Mouse (Mus musculus): ENCODE measurements around the gene Cdrt4. TPM values are rescaled to one million over a fixed set of nuclear protein-coding genes. Genes with fewer than 3 reads are reported as not detected.

Gene Cdrt4
- polyA plus RNA-seq, 1 experiment: 0.12 TPM

DNA sequence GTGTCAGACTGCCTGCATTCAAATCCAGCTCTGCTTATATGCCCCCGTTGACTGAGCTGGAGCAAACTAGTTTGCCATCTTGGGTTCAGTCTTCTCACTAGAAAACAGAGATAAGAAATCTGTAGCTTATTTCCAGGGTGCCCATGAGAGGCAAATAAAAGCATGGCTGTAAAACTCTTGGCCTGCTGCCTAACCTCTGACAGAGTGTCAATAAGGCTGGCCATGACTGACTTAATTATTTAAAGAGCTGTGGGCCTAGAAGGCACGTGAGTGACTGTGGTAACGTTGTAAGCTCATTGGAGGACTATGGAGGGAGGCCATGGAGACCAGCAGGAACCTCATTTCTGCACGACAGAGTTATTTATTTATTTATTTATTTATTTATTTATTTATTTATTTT is 5.5 kb upstream of the Cdrt4 start:
- DNase-seq (ENCODE audit: low read depth): peak; percentile 26
- TF ChIP-seq CTCF (IDR thresholded peaks at IDR 0.05; ENCODE audit: borderline replicate concordance, extremely low read depth, insufficient read depth, insufficient read length): no peak
- TF ChIP-seq POLR2A (IDR thresholded peaks at IDR 0.05; ENCODE audit: borderline replicate concordance, extremely low read depth, insufficient read depth, insufficient read length, poor library complexity, severe bottlenecking): no peak

DNA sequence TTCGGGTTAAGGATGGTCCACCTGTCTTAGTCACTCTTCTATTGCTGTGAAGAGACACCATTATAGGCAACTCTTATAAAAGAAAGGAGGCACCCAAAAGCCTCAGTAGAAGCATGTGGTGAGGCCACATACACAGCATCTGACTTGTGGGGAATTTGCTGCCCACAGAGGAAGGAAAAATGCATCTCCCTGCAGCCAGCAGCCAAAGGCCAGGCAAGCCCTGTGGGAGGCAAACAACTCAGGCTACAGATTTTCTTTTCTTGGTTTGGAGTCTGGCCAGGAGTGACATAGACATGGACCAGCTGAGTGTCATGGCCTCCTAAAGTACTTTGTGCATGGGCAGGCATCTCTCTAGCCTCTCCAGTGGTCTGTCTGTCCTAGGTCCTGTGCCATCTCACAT is 1.4 kb upstream of the Cdrt4 start:
- TF ChIP-seq POLR2A (IDR thresholded peaks at IDR 0.05; ENCODE audit: borderline replicate concordance, extremely low read depth, insufficient read depth, insufficient read length, poor library complexity, severe bottlenecking) (no peak), CTCF (IDR thresholded peaks at IDR 0.05; ENCODE audit: borderline replicate concordance, extremely low read depth, insufficient read depth, insufficient read length) (no peak)
- DNase-seq (ENCODE audit: low read depth): no peak

DNA sequence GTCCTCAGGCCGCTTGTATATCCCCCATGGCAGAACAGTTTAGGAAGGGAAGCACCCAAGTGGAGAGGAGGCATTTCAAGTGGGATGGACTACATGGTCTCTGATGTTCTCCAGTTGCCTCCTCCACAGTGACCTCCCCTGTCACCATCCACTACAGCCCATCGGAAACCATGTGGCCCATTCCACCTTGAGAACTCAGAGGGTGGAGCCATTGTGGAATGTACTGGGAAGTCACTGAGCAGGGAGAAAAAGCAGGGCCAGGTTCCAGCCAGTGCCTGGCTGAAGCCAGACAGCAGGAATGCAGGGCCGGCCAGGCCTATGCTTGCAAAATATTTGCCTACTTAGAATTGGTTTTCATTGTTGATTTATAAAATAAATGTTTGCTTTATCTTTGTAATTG is 3.8 kb downstream of the Cdrt4 start:
- TF ChIP-seq POLR2A (IDR thresholded peaks at IDR 0.05; ENCODE audit: borderline replicate concordance, extremely low read depth, insufficient read depth, insufficient read length, poor library complexity, severe bottlenecking) (no peak), CTCF (IDR thresholded peaks at IDR 0.05; ENCODE audit: borderline replicate concordance, extremely low read depth, insufficient read depth, insufficient read length) (no peak)
- no peak for DNase-seq (ENCODE audit: low read depth)

DNA sequence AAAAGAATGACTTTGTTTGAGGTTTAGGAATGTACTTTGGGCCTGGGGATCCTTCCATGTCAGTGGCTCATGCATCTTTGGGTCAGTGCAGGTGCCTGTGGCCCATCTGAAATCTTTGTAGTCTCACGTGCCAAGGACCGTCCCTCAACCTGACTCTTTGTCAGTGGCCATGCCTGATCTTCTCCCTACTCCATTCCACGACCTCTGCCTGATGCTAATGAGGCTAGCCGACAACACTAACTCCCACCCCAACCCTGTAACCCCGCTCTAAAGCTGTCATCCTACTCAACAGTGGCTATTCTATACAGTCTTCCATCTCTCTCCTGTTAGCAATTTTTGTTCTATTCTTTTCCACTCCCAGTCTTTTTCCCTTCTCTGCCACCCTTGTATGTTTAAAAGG is 4.2 kb downstream of the Cdrt4 start:
- TF ChIP-seq POLR2A (IDR thresholded peaks at IDR 0.05; ENCODE audit: borderline replicate concordance, extremely low read depth, insufficient read depth, insufficient read length, poor library complexity, severe bottlenecking) (no peak), CTCF (IDR thresholded peaks at IDR 0.05; ENCODE audit: borderline replicate concordance, extremely low read depth, insufficient read depth, insufficient read length) (no peak)
- no peak for DNase-seq (ENCODE audit: low read depth)

DNA sequence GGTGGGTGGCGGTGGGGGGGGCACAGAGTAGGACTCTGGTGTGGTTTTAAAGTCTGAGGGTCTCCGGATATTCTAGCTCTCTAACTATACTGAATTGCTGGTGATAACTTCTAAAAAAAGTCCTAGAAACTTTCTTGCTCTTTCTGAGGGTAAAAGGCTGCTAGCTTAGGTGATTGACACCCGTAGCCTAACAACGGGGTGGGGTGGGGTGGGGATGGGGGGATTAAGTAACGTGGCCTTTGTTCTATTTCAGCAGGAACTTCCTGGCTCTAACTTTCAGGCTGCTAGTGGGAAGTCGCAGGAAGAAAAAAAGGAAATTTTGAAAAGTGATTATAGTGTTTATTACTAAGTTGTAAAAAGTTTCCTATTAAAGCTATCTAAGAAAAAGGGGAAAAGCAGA is 4.8 kb downstream of the Cdrt4 start:
- DNase-seq (ENCODE audit: low read depth): no peak
- TF ChIP-seq CTCF (IDR thresholded peaks at IDR 0.05; ENCODE audit: borderline replicate concordance, extremely low read depth, insufficient read depth, insufficient read length) (no peak), POLR2A (IDR thresholded peaks at IDR 0.05; ENCODE audit: borderline replicate concordance, extremely low read depth, insufficient read depth, insufficient read length, poor library complexity, severe bottlenecking) (no peak)

DNA sequence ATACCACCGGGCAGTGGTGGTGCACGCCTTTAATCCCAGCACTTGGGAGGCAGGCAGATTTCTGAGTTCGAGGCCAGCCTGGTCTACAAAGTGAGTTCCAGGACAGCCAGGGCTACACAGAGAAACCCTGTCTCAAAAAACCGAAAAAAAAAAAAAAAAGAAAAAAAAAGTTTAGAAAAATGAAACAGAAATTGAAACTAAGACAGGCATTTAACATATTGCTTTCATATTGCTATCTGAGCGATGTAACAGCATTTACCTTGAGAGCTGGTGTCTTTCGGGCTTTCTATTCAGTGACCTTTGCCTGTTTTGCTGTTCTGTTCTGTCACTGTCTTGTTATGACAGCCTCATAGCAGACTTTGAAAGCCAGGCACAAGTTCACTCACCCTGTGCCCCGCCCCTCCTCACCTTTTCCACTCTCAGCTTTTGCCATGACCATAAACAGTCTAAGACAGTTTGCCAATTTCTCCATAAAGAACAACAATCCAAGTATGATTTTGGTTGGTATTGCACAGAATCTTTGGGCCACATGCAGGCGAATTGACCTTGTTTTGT is 6.7 kb downstream of the Cdrt4 start:
- TF ChIP-seq CTCF (IDR thresholded peaks at IDR 0.05; ENCODE audit: borderline replicate concordance, extremely low read depth, insufficient read depth, insufficient read length) (no peak), POLR2A (IDR thresholded peaks at IDR 0.05; ENCODE audit: borderline replicate concordance, extremely low read depth, insufficient read depth, insufficient read length, poor library complexity, severe bottlenecking) (no peak)
- DNase-seq (ENCODE audit: low read depth): no peak

DNA sequence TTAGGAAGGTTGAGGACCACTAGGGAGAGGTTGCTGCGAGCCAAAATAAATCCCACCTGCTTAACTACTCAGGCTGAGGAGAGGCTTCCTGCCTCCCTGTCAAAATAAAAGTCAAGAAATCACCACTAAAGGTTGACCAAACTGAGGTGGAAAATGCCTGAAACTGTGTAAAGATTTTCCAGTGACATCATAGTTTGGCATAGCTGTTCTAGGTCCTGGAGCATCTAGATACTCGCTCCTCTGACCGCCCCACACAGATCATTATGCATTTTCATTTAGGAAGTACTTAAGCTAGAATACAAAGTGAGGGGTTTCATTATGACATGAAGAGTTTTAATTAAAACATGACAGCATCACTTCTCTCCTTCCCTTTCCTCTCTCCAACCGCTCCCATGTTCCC is 12.3 kb downstream of the Cdrt4 start:
- TF ChIP-seq CTCF (IDR thresholded peaks at IDR 0.05; ENCODE audit: borderline replicate concordance, extremely low read depth, insufficient read depth, insufficient read length): no peak
- TF ChIP-seq POLR2A (IDR thresholded peaks at IDR 0.05; ENCODE audit: borderline replicate concordance, extremely low read depth, insufficient read depth, insufficient read length, poor library complexity, severe bottlenecking): no peak
- no peak for DNase-seq (ENCODE audit: low read depth)

DNA sequence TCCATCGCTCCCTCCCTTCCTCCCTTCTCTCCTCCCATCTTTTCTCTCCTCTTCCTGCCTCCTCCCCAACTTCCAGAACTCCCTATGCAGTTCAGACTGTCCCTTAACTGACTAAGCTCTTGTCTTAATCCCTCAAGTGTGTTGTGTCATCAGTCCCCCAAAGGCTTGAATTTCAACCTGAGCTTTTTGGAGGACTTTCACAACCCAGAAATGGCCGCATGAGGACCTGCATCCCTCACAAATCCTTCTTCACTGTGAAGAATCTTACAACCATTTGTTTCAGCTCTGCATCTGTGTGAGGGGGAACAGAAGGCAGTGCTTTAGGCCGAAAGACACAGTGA is 15.4 kb downstream of the Cdrt4 start:
- no peak for DNase-seq (ENCODE audit: low read depth)
- TF ChIP-seq CTCF (IDR thresholded peaks at IDR 0.05; ENCODE audit: borderline replicate concordance, extremely low read depth, insufficient read depth, insufficient read length): no peak
- TF ChIP-seq POLR2A (IDR thresholded peaks at IDR 0.05; ENCODE audit: borderline replicate concordance, extremely low read depth, insufficient read depth, insufficient read length, poor library complexity, severe bottlenecking): no peak

DNA sequence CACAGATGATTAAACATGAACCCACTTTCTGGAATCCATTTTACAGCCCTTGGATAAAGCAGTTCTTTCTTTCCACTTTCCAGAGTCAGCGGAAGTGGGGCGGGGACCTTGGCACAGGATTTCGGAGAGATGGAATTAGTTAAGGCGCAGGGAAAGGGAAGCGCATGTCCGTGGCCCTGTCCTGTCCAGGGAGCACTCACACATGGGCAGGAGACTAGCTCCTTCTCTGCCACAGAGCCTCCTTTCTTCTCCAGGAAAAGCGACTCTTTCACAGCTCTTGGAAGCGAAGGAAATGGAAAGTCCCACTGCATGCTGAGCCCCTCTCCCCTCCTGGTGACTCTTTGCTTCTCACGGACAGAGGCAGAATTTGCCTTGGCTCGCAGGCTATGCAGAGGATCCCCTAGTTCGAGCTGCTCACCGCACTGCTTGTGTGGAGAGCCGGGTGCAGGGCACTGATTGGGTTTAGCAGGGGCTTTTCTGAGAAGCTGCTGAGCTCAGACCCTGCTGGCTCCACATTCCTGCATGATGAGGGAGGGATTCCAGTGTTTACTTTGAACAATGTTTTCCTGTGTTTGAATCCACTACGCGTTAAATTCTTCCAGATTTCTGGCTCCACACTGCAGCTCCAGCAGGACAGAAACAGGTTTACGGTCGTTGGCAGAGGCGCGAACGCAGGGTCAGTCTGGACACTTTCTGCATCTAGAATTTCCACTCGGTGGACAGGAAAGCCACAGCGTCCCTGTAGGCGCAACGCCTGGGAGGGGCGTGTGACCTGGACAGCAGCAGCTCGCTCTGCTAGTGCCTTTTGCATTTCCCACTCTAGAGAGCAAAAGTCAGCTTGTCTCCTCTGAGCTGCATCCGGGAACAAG is 16.0 kb downstream of the Cdrt4 start:
- no peak for TF ChIP-seq POLR2A (IDR thresholded peaks at IDR 0.05; ENCODE audit: borderline replicate concordance, extremely low read depth, insufficient read depth, insufficient read length, poor library complexity, severe bottlenecking)
- TF ChIP-seq CTCF (IDR thresholded peaks at IDR 0.05; ENCODE audit: borderline replicate concordance, extremely low read depth, insufficient read depth, insufficient read length): no peak
- peak; percentile 87 for DNase-seq (ENCODE audit: low read depth)

DNA sequence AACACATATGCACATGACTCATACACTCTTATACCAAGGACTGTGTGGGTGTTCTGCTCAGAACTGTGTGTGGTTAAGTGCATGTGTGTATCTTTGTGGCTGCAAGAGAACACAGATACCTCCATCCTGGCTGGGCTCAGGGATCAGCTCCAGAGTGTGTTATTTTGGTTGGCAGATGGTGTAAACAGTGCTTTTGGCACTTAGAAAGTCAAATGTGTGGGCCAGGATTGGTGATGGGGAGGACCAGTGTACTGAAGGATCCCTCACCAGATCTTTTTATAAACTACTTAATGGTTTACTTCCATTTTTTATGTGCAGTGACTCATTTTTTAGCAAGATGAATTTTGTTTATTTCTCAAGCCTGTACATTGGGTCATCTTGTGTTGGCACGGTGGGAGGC is 26.2 kb downstream of the Cdrt4 start:
- TF ChIP-seq CTCF (IDR thresholded peaks at IDR 0.05; ENCODE audit: borderline replicate concordance, extremely low read depth, insufficient read depth, insufficient read length): no peak
- no peak for TF ChIP-seq POLR2A (IDR thresholded peaks at IDR 0.05; ENCODE audit: borderline replicate concordance, extremely low read depth, insufficient read depth, insufficient read length, poor library complexity, severe bottlenecking)
- no peak for DNase-seq (ENCODE audit: low read depth)

DNA sequence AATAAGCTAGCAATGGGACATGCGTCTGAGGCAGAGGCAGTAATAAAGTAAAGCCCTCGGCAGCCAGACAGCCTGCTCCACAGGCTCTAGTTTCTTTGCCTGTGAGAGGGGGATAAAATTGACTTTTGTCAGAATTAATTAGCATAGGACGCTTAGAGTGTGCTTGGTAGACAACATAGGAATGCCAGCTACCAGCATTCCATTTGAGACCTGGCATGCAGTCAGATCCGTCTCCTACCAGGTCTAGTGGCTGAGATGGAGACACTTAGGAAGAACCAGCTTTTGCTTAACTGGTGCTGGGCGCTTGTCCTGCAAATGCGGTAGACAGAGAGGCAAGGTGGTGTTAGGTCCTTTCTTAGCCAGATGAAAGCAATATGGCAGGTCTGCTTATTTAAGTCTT is 27.9 kb downstream of the Cdrt4 start:
- TF ChIP-seq CTCF (IDR thresholded peaks at IDR 0.05; ENCODE audit: borderline replicate concordance, extremely low read depth, insufficient read depth, insufficient read length): no peak
- no peak for TF ChIP-seq POLR2A (IDR thresholded peaks at IDR 0.05; ENCODE audit: borderline replicate concordance, extremely low read depth, insufficient read depth, insufficient read length, poor library complexity, severe bottlenecking)
- DNase-seq (ENCODE audit: low read depth): no peak

DNA sequence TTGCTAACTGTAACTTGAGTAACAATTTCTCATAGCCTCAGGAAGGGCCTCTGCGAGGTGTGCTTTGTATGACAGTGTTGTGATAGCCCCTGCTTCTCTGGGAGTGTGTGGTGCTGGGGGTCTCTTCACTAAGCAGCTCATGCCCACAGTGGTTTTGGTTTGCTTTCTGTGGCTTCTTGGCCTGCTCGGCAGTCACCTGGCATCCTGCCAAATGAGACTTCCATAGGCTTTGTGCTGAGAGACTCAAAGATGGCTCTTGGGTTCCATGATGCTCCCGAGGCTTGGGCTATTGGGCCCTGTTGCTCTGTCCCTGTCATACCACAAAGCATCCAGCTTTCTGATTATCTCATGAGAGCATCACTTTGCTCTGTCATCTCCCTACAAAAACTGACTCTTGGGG is 30.7 kb downstream of the Cdrt4 start:
- no peak for TF ChIP-seq CTCF (IDR thresholded peaks at IDR 0.05; ENCODE audit: borderline replicate concordance, extremely low read depth, insufficient read depth, insufficient read length)
- TF ChIP-seq POLR2A (IDR thresholded peaks at IDR 0.05; ENCODE audit: borderline replicate concordance, extremely low read depth, insufficient read depth, insufficient read length, poor library complexity, severe bottlenecking): no peak
- peak; percentile 30 for DNase-seq (ENCODE audit: low read depth)

Measured in brain, embryonic 14.5 days (tissue).